Mouse (Mus musculus) stomach, embryonic 14.5 days (tissue): ENCODE results near the gene 2010111I01Rik. TPM values are rescaled to one million over a fixed set of nuclear protein-coding genes. Genes with fewer than 3 reads are reported as not detected.
"Not testable (repeated sequence)": the region's sequence is repeated elsewhere in the genome, so short reads cannot be mapped to it uniquely, and the experiment has no call there.

Source experiments
- ATAC-seq: fragments of 200-750 bp; cut with Nextera tagmentation; 2 replicates; pipeline ENCODE4 v1.8.0; 2017; ENCODE audit warnings: low read depth, moderate TSS enrichment; ENCODE audit not compliant: insufficient number of reproducible peaks, insufficient read depth, low FRiP score
- H3K27ac ChIP-seq: fragments of 300-500 bp; sonication (generic); 2 replicates; pipeline ENCODE4 v1.5.1; 2014; ENCODE audit warnings: mild to moderate bottlenecking, low read length, moderate library complexity, mixed read lengths
- H3K27me3 ChIP-seq: fragments of 300-500 bp; sonication (generic); 2 replicates; pipeline ENCODE4 v1.6.1; 2014; ENCODE audit warnings: low read length, control low read depth, mixed read lengths; ENCODE audit not compliant: control insufficient read depth, insufficient read depth
- H3K36me3 ChIP-seq: fragments of 300-500 bp; sonication (generic); 2 replicates; pipeline ENCODE4 v1.6.1; 2014; ENCODE audit warnings: mild to moderate bottlenecking, control low read depth, low read length, moderate library complexity, mixed read lengths; ENCODE audit not compliant: control insufficient read depth, insufficient read depth
- H3K4me1 ChIP-seq: fragments of 300-500 bp; sonication (generic); 2 replicates; pipeline ENCODE4 v1.6.1; 2014; ENCODE audit warnings: low read length, control low read depth, mixed read lengths; ENCODE audit not compliant: control insufficient read depth, insufficient read depth
- H3K4me2 ChIP-seq: fragments of 300-500 bp; sonication (generic); replicated peaks from 2 replicates; pipeline ENCODE4 v1.6.1; 2014; ENCODE audit warnings: low read depth, low read length, control low read depth
- H3K4me3 ChIP-seq: fragments of 300-500 bp; sonication (generic); 2 replicates; pipeline ENCODE4 v1.5.1; 2014; ENCODE audit warnings: low read depth, low read length, control low read depth
- H3K9ac ChIP-seq: fragments of 300-500 bp; sonication (generic); replicated peaks from 2 replicates; pipeline ENCODE4 v1.6.1; 2014; ENCODE audit warnings: low read depth, mild to moderate bottlenecking, control low read depth, low read length, moderate library complexity, mixed read lengths
- H3K9me3 ChIP-seq: fragments of 300-500 bp; sonication (generic); 2 replicates; pipeline ENCODE4 v1.6.1; 2016; ENCODE audit warnings: low read depth, low read length, control low read depth; ENCODE audit not compliant: control insufficient read depth
- WGBS: fragments of 180-500 bp; shearing (Covaris S2); extraction: QIAGEN DNeasy Blood & Tissue Kit; methylation state at CpG from one replicate; pipeline ENCODE4 v1.1.7; 2014; 5-methylcytosine and 5-hydroxymethylcytosine counted together
- polyA plus RNA-seq: library from polyadenylated mRNA; unstranded; fragments of >200 nt; fragmentation: Nextera tagmentation; extraction: Ambion mirVana; gene quantifications from 2 replicates; pipeline ENCODE4 v1.2.1, GENCODE M21; 2014

2010111I01Rik gene
- polyA plus RNA-seq, 1 experiment from 2014 or later: 140 TPM

DNA sequence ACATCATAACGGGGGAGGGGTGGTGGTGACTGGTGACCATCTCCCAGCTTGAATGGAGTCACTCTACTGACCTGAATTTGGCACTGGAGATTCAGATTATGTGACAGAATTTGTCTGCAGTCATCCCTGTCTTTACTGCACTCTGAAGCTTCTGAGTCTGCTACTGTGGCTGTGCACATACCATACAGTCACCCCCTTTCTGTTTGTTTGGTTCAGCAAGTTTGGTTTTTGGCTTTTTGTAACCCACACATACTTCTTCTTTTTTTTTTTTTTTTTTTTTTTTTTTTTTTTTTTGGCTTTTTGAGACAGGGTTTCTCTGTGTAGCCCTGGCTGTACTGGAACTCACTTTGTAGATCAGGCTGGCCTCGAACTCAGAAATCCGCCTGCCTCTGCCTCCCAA is 35.5 kb upstream of the 2010111I01Rik start:
- H3K4me1 ChIP-seq, H3K9ac ChIP-seq, H3K4me2 ChIP-seq, ATAC-seq, H3K4me3 ChIP-seq, H3K9me3 ChIP-seq, H3K27ac ChIP-seq, H3K27me3 ChIP-seq, H3K36me3 ChIP-seq: not testable (repeated sequence)
- 88% methylated on average over 3 of the region's 3 CpGs for WGBS

- ATAC-seq: no peak
- Histone ChIP-seq H3K36me3 (no peaks in the 10 kb centered on the region), H3K4me3 (no peak overlapping the region), H3K27me3 (no peaks in the 10 kb centered on the region), H3K4me1 (0 out of 2 replicates have a peak, but pooled peaks cover 3% of the 10 kb centered on the region), H3K4me2 (no peak overlapping the region), H3K27ac (peak overlapping the region; percentile 39), H3K9ac (no peak overlapping the region), H3K9me3 (no peaks in the 10 kb centered on the region)
- WGBS: 51% methylated on average over 9 of the region's 9 CpGs
Observed at GRCm38 (mm10) chr13:62929766-62930389, 34.8 kb upstream of the 2010111I01Rik start.

GRCm38 (mm10) chr13:62932452-62932851 is 32.2 kb upstream of the 2010111I01Rik start:
- ATAC-seq: no peak

DNA sequence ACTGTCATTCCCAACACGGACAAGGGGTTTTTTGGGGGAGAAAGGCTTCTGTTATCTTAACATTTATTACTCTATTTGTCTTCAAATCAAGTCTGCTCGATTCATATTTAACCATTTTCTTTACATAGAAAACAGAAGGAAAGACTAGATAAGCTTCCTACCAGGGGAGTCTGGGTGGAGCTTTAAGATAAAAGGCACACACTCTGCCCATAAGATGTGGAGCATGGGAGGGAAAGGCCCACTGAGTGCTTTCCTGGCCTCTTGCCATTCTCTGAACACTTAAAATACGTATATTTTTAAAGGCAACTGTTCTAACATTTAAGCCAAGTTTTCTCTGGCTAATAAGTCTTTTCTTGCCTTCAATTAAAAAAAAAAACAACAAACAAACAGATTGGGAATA is 25.3 kb upstream of the 2010111I01Rik start:
- H3K27ac ChIP-seq: no peak overlapping the region
- H3K4me2 ChIP-seq: no peak overlapping the region
- no peaks in the 10 kb centered on the region for H3K36me3 ChIP-seq
- H3K4me3 ChIP-seq: no peak overlapping the region
- no peaks in the 10 kb centered on the region for H3K9me3 ChIP-seq
- WGBS: 29% methylated on average over 3 of the region's 3 CpGs
- H3K9ac ChIP-seq: no peak overlapping the region
- H3K27me3 ChIP-seq: no peaks in the 10 kb centered on the region
- H3K4me1 ChIP-seq: peaks cover 7% of the 10 kb centered on the region
- no peak for ATAC-seq

More at GRCm38 (mm10) chr13:62932452-62932851, 32.2 kb upstream of the 2010111I01Rik start:
- Histone ChIP-seq H3K4me3 (no peak overlapping the region), H3K27ac (no peak overlapping the region), H3K4me1 (no peaks in the 10 kb centered on the region), H3K27me3 (no peaks in the 10 kb centered on the region), H3K4me2 (no peak overlapping the region), H3K9ac (no peak overlapping the region), H3K9me3 (no peaks in the 10 kb centered on the region), H3K36me3 (no peaks in the 10 kb centered on the region)
- WGBS: 85% methylated on average over 4 of the region's 4 CpGs

- Histone ChIP-seq H3K36me3 (no peaks in the 10 kb centered on the region), H3K4me1 (peaks cover 11% of the 10 kb centered on the region), H3K4me3 (no peak overlapping the region), H3K9ac (no peak overlapping the region), H3K4me2 (no peak overlapping the region), H3K27me3 (no peaks in the 10 kb centered on the region), H3K27ac (no peak overlapping the region), H3K9me3 (no peaks in the 10 kb centered on the region)
- 79% methylated on average over 4 of the region's 4 CpGs for WGBS
- no peak for ATAC-seq
Observed at GRCm38 (mm10) chr13:62939797-62940196, 24.9 kb upstream of the 2010111I01Rik start.

DNA sequence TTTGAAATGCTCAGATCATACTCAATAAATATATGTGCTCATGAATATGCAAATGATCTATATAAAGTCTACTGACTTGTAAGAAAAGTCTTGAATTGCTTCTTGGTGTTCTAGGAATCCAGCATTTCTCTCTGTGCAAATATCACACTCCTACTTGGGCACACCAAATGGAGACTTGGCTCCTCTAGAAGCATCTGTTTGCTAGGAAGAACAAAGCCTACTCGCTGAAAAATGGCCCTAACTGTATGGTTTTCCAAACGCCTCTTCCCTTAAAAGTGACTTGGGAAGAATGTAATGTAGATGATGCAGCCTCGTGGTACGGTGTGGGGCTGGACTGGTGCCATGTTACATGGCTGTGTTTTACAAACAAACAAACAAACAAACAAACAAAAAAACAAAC is 24.0 kb upstream of the 2010111I01Rik start:
- no peaks in the 10 kb centered on the region for H3K9me3 ChIP-seq
- WGBS: 85% methylated on average over 4 of the region's 4 CpGs
- H3K27ac ChIP-seq: no peak overlapping the region
- no peak overlapping the region for H3K4me2 ChIP-seq
- no peaks in the 10 kb centered on the region for H3K27me3 ChIP-seq
- H3K4me1 ChIP-seq: peaks cover 15% of the 10 kb centered on the region
- ATAC-seq: no peak
- H3K4me3 ChIP-seq: no peak overlapping the region
- H3K9ac ChIP-seq: no peak overlapping the region
- no peaks in the 10 kb centered on the region for H3K36me3 ChIP-seq

- ATAC-seq: no peak
- no peak overlapping the region for H3K4me2 ChIP-seq
- 78% methylated on average over 17 of the region's 17 CpGs for WGBS
Observed at GRCm38 (mm10) chr13:62941341-62942005, 23.2 kb upstream of the 2010111I01Rik start.

DNA sequence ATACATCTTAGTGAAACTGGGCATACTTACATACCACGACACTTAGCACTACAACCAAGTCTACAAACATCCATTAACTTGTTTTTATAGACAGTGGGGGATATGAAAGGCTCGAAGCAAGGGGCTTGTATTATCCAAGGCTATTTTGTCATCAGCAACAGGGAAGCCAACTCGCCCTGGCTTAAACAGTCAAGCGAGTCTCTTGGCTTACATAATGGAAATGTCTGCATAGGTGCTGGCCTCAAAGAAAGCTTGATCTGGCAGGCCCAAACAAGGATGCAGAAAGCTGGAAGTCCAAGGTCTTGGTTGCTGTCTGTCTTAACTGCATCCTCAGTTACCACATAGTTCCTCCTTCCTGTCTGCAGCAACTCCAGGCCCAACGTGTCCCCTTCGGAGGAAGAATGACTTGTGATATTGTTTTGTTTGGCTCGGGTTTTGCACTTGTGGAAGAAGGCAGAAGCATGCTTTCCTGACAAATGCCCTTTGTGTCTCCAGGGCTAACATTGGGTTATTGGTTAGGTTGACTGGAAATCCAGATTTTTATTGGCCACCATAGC is 21.3 kb upstream of the 2010111I01Rik start:
- Histone ChIP-seq H3K9me3 (no peaks in the 10 kb centered on the region), H3K4me2 (no peak overlapping the region), H3K27me3 (no peaks in the 10 kb centered on the region), H3K36me3 (no peaks in the 10 kb centered on the region), H3K9ac (no peak overlapping the region), H3K4me3 (no peak overlapping the region), H3K27ac (no peak overlapping the region), H3K4me1 (peaks cover 15% of the 10 kb centered on the region)
- WGBS: 62% methylated on average over 7 of the region's 7 CpGs
- ATAC-seq: no peak

More at GRCm38 (mm10) chr13:62941341-62942005, 23.2 kb upstream of the 2010111I01Rik start:
- H3K9ac ChIP-seq: no peak overlapping the region
- peaks cover 15% of the 10 kb centered on the region for H3K4me1 ChIP-seq
- H3K36me3 ChIP-seq: no peaks in the 10 kb centered on the region
- no peaks in the 10 kb centered on the region for H3K27me3 ChIP-seq
- no peak overlapping the region for H3K4me3 ChIP-seq
- H3K9me3 ChIP-seq: no peaks in the 10 kb centered on the region
- no peak overlapping the region for H3K27ac ChIP-seq
